Mouse (Mus musculus): ENCODE measurements around the gene Ccpg1.

Ccpg1 gene

DNA sequence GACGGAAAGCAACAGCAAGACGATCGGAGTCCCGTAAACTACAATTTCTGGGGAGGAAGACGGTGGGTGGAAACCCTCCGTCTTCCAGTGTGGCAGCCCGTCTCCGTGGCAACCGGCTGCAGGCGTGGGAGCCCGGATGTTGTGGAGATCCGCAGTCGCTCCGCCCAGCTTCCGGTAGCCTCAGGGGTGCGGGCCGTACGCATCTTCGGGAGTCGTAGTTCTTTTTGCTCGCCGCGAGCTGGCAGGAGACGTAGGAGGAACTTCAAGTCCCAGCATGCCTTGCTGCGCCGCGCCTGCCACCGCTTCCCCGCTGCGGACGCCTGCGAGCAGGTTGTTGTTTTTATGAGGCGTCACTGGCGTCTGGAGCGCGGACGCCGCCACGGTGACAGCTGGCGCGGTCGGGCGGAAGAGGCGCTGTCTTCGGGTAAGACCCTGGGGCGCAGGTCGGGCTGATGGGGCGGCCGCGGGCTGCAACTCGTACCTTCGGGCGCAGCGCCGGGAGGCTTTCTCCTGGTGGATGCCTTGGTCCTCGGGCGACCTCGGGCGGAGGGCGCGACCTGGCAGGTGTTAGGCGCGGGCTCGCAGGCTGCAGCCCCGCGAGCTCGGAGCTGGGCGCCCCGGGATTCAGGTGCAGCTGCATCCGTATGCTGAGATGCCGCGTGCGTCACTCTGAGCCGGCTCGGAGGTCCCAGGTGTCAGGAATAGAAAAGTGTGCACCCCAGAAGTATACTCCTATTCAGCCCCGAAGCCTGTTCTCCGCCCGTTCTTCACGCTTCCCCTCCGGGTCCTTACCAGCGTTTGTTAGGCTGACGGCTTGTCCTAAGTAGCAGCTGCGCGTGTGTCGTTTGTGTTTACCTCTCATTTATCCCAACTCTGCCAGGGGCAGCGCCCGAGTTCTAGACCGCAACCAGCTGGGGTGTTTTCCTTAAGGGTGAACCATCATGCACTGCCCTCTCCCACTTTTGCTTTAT, at the start of gene Ccpg1, which contains the start of gene Ccpg1os:
Gene Ccpg1 (plus strand): TSS at position 180 of the 971 bp plus-strand sequence.
Gene Ccpg1os (minus strand): TSS at position 133 of the 971 bp plus-strand sequence.
- peak; percentile 95 to 98 for DNase-seq (ENCODE audit: low spot score in 2 of 2)

DNA sequence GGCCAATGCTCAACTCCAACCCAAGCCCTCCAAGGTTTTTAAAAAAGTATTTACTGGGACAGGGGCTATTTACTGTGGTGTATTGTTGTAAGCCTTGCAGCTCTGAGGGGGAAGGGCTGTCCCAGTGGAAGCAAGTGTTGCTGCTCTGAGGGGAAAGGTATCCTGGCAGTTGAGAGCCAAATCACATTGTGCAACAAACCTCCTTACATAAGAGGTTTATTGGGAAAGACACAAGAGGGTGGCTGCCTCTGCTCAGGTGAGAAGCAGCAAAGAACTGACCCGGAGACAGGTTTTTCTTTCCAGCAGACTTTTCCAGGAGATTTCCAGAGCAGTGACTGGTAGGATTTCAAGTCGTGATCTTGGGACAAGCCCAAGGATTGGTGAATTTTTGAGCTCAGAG, 48.9 kb upstream of the Ccpg1 start:
- no peak for DNase-seq (ENCODE audit: low spot score in 2 of 2)

GRCm38 (mm10) chr9:72943424-72943823, 41.8 kb upstream of the Ccpg1 start:
- no peak for DNase-seq (ENCODE audit: low spot score in 2 of 2)

GRCm38 (mm10) chr9:72944286-72944685, 40.9 kb upstream of the Ccpg1 start:
- no peak for DNase-seq (ENCODE audit: low spot score in 2 of 2)

DNA sequence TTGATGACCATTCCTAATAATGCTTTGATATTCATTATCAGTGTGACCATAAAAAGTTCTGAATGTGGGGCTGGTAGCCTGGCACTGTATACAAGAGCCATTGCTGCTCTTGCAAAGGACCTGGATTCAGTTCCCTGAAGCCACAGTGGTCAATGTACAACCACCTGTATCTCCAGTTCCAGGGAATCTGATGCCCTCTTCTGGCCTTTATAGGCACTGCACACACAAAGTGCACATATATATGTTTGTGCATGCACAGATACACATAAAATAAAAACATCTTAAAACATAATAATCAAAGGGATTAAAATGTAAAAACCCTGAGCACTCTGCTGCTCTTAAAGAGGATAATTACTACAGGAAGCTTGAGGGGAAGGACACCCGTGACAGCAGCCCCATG, 38.2 kb upstream of the Ccpg1 start:
- DNase-seq (ENCODE audit: low spot score in 2 of 2): no peak

- no peak for DNase-seq (ENCODE audit: low spot score in 2 of 2)
Measured at GRCm38 (mm10) chr9:72949572-72949971, 35.7 kb upstream of the Ccpg1 start.

DNA sequence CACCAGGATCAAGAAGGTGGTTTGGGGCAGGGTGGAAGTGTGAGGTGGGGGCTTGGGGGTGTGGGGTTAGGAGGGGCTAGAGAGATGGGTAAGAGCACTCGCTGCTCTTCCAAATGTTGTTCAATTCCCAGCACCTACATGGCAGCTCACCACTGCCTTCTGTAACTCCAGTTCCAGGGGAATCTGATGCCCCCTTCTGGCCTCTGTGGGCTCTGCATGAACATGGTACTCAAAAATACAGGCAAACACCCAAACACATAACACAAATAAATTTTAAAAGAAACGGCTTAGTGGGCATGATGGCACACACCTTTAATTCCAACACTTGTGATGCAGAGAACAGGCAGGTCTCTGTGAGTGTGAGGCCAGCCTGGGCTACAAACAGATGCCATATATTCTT, 30.5 kb upstream of the Ccpg1 start:
- no peak for DNase-seq (ENCODE audit: low spot score in 2 of 2)

GRCm38 (mm10) chr9:72955546-72955945, 29.7 kb upstream of the Ccpg1 start:
- peak in 1 of 2 experiments; percentile 26 for DNase-seq (ENCODE audit: low spot score in 2 of 2)

DNA sequence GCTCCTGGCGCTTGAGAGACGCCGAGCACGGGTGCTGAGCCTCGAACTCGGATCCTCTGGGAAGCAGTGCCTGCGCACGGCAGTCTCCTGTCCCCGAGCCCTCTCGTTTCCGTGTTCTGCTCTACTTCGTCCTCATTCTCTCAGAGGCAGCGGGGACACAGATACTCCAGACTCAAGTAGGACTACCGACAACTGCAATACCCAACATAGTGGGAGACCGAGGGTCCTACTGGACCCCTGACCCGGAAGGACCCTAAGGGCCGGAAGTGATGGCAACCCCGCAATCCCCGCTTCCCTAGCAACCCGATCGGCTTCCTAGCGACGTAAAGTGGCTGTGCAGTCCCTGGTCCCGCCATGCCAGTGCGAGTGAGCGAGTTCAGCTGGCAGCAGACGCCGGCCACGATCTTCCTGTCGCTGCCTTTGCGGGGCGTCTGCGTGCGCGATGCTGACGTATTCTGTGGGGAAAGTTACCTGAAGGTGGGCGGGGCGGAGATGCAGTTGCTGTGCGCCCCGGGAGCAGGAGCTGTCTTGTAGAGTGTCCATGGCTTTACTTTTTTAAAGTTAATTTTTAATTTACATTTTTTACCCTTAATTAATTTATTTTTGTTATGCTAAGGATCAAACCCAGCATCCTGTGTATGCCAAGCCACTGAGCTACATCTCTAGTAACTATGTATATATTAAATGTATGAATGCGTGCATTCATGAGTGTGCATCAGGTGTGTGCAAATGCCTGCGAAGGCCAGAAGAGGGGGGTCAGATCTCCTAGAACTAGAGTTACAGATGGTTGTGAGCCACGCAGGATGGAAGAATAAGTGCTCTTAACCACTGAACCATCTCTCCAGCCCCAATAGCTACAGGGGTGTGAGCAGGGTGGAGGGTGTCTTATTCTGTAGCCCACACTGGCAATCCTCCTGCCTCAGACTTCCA, 26.4 kb upstream of the Ccpg1 start, which contains the start of the genes Dyx1c1 and Gm44503:
Gene Dyx1c1 (plus strand): TSS at position 265 of the 930 bp plus-strand sequence.
Gene Gm44503 (plus strand): TSS at position 332 of the 930 bp plus-strand sequence.
- peak; percentile 59 to 65 for DNase-seq (ENCODE audit: low spot score in 2 of 2)

- no peak for DNase-seq (ENCODE audit: low spot score in 2 of 2)
Measured at GRCm38 (mm10) chr9:72961346-72961745, 23.9 kb upstream of the Ccpg1 start.

- DNase-seq (ENCODE audit: low spot score in 2 of 2): no peak
Measured at GRCm38 (mm10) chr9:72961959-72962358, 23.3 kb upstream of the Ccpg1 start.

DNA sequence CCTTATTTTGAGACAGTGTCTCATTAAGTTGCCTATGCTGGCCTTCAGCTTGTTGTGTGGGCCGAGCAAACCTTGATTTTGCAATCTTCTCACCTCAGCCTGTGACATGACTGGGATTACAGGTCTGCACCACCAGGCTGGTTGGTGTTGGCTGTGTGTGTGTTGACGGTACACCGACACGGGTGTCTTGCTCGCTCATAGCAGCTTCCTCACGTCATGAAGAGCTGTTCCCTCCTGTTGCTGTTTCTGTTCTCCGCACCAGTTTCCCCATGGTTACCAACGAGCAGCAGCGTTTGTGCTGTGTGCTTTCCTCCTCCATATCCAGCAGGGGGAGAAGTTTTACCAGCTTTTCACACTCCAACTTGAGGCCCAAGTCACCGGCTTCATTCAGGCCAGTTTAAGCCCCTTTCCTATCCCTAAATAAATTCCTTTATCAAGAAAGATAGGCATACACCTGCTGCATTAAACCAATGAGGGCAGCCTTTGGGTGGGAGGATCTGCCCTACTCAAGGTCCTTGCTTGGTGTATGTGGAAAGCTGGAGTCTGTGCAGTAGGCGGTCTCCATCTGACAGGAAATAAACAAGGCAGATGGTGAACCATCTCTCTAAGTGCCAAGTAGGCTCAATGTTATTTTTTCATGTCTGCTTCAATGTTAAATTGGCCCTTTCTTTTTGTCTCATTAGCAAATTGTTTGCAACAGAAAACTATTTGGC, 16.7 kb upstream of the Ccpg1 start:
- DNase-seq (ENCODE audit: low spot score in 2 of 2): peak; percentile 58 to 68

GRCm38 (mm10) chr9:72969874-72970273, 15.4 kb upstream of the Ccpg1 start:
- no peak for DNase-seq (ENCODE audit: low spot score in 2 of 2)

- DNase-seq (ENCODE audit: low spot score in 2 of 2): no peak
Measured at GRCm38 (mm10) chr9:72972435-72972834, 12.8 kb upstream of the Ccpg1 start.

DNA sequence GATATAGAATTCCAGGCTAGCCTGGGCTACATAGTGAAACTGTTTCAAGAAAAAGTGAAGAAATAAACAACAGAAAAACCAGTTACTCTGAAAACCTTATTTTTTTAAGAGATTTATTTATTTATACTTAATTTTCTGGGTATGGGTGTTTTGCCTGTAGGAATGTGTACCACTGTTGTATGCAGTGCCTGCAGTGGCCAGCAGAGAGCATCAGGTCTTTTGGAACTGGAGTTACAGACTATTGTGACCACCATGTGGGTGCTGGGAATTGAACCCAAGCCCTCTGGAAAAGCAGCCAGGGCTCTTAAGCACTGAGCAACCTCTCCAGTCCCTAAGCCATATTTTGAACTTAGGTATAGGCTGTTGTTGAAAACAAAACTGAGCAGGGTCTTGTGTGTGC, 12.2 kb upstream of the Ccpg1 start:
- DNase-seq (ENCODE audit: low spot score in 2 of 2): no peak

GRCm38 (mm10) chr9:72974734-72975133, 10.5 kb upstream of the Ccpg1 start:
- DNase-seq (ENCODE audit: low spot score in 2 of 2): no peak

- no peak for DNase-seq (ENCODE audit: low spot score in 2 of 2)
Measured at GRCm38 (mm10) chr9:72975242-72975641, 10.0 kb upstream of the Ccpg1 start.

DNA sequence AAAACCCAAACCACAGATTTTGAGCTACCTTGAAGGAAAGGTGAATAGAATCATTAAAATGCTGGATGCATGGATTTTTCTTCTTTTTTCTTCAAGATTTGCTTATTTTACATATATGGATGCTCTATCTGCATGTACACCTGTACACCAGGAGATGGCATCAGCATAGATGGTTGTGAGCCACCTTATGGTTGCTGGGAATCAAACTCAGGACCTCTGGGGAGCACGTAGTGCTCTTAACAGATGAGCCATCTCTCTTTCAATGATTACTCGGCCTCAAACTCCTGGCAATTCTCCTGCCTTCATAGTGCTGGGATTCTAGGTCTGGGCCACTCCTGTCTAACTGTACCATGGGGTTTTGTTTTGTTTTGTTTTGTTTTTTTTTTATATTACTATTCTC, 2.2 kb upstream of the Ccpg1 start:
- DNase-seq (ENCODE audit: low spot score in 2 of 2): no peak

GRCm38 (mm10) chr9:72987703-72988102, 2.5 kb downstream of the Ccpg1 start:
- DNase-seq (ENCODE audit: low spot score in 2 of 2): no peak

- DNase-seq (ENCODE audit: low spot score in 2 of 2): no peak
Measured at GRCm38 (mm10) chr9:72988706-72989105, 3.5 kb downstream of the Ccpg1 start.

DNA sequence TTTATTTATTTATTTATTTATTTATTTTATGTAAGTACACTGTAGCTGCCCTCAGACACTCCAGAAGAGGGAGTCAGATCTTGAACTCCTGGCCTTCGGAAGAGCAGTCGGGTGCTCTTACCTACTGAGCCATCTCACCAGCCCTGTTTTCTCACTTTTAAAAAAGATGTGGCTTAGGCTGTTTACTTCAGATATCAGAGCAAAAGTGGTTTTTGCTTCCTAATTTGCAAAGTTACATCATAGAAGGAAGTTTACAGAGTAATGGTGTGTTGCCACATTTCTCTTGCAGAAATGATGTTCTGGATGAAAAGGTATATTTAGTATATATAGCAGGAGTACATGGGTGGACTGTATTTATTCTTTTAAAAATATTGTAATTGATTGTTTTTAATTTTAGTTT, 6.2 kb downstream of the Ccpg1 start:
- no peak for DNase-seq (ENCODE audit: low spot score in 2 of 2)
